Mouse (Mus musculus) ES-E14 (cell line): Measurements from ENCODE around the gene Amotl1. TPM values are rescaled to one million over a fixed set of nuclear protein-coding genes. Genes with fewer than 3 reads are reported as not detected.

Source experiments
- DNase-seq: peaks from one replicate; pipeline ENCODE4 v3.0.0-alpha.2; 2013; ENCODE audit warnings: low read depth, low spot score
- H3K27ac ChIP-seq: 2 replicates; pipeline ENCODE4 v1.5.1; 2012; ENCODE audit warnings: low read depth, mild to moderate bottlenecking, low read length, moderate library complexity, mixed read lengths; ENCODE audit not compliant: poor library complexity, insufficient read depth, severe bottlenecking
- H3K36me3 ChIP-seq: 2 replicates; pipeline ENCODE4 v1.6.1; 2012; ENCODE audit warnings: mild to moderate bottlenecking, low read length, moderate library complexity, mixed read lengths; ENCODE audit not compliant: control insufficient read depth, poor library complexity, insufficient read depth, severe bottlenecking
- H3K4me1 ChIP-seq, 2 experiments: fragments of 150-350 bp in 1 of 2; sonication (generic) in 1 of 2; 2 replicates each; pipeline ENCODE4 v1.6.1; 2012; ENCODE audit warnings: low read length in 2 of 2, mild to moderate bottlenecking in 1 of 2, mixed read lengths in 1 of 2; ENCODE audit not compliant: control insufficient read depth in 2 of 2, insufficient read depth in 2 of 2, poor library complexity in 1 of 2
- H3K4me3 ChIP-seq, 2 experiments: fragments of 150-350 bp in 1 of 2; sonication (generic) in 1 of 2; 2 replicates each; pipeline ENCODE4 v1.5.1; 2012; ENCODE audit warnings: low read length in 2 of 2, low read depth in 1 of 2, mild to moderate bottlenecking in 1 of 2, mixed read lengths in 1 of 2; ENCODE audit not compliant: insufficient read depth in 1 of 2, poor library complexity in 1 of 2, severe bottlenecking in 1 of 2
- H3K9ac ChIP-seq: 2 replicates; pipeline ENCODE4 v1.6.1; 2012; ENCODE audit warnings: low read depth, mild to moderate bottlenecking, low read length, mixed read lengths; ENCODE audit not compliant: poor library complexity, insufficient read depth, severe bottlenecking
- H3K9me3 ChIP-seq: fragments of 150-350 bp; sonication (generic); 2 replicates; pipeline ENCODE4 v1.6.1; 2012; ENCODE audit warnings: low read depth, mild to moderate bottlenecking, low read length; ENCODE audit not compliant: control insufficient read depth, insufficient read depth
- CHD2 ChIP-seq: IDR thresholded peaks from 2 replicates; pipeline ENCODE4 v1.6.1; 2014; ENCODE audit warnings: mild to moderate bottlenecking, low read depth, low read length, inconsistent platforms
- HCFC1 ChIP-seq: IDR thresholded peaks from 2 replicates; pipeline ENCODE4 v1.6.1; 2012; ENCODE audit warnings: low read length, inconsistent platforms, borderline replicate concordance; ENCODE audit not compliant: insufficient read depth
- MAFK ChIP-seq: IDR thresholded peaks from 2 replicates; pipeline ENCODE4 v1.6.1; 2014; ENCODE audit warnings: mild to moderate bottlenecking, low read depth, low read length, inconsistent platforms; ENCODE audit not compliant: insufficient read depth
- ZC3H11A ChIP-seq: IDR thresholded peaks from 2 replicates; pipeline ENCODE4 v1.6.1; 2012; ENCODE audit warnings: low read depth, mild to moderate bottlenecking, inconsistent platforms, low read length, borderline replicate concordance
- ZNF384 ChIP-seq: IDR thresholded peaks from 2 replicates; pipeline ENCODE4 v1.6.1; 2012; ENCODE audit warnings: low read depth, low read length, inconsistent platforms
- in situ Hi-C, 2 experiments: fragments of 600-800 bp; cut with MboI; formaldehyde crosslinking; loops; one replicate each; pipeline ENCODE4 v1.15.1; 2025; ENCODE audit warnings: low sequenced_read_pairs in 2 of 2, inconsistent platforms in 1 of 2; ENCODE audit not compliant: unreplicated experiment in 2 of 2
- total RNA-seq: library from RNA; depleted of rRNA; stranded (reverse); fragments of 300-350 nt; gene quantifications from 2 replicates; pipeline ENCODE4 v1.2.3, GENCODE M21; 2012

Gene Amotl1
- total RNA-seq, 1 experiment, result 24.6 TPM

GRCm38 (mm10) chr9:14517296-14517695 lies 127.6 kb downstream of the Amotl1 start:
- TF ChIP-seq HCFC1 (no peak), ZNF384 (no peak), ZC3H11A (no peak), CHD2 (no peak), MAFK (no peak)
- no peak for DNase-seq
- no peaks in the 10 kb centered on the region for H3K4me1 ChIP-seq
- no peak overlapping the region for H3K27ac ChIP-seq
- H3K9ac ChIP-seq, result no peak overlapping the region
- H3K36me3 ChIP-seq, result no peaks in the 10 kb centered on the region
- in situ Hi-C loops, result loop anchor here in 1 of 2 experiments (5.0 kb wide), 1 partner anchor 180 kb away; no protein-coding TSS in a partner anchor
- no peak overlapping the region for H3K4me3 ChIP-seq
- H3K9me3 ChIP-seq, result no peaks in the 10 kb centered on the region

GRCm38 (mm10) chr9:14512633-14513445 lies 132.0 kb downstream of the Amotl1 start:
- in situ Hi-C loops, result no loop called here
- peak; percentile 40 for DNase-seq

GRCm38 (mm10) chr9:14500916-14501424 lies 143.9 kb downstream of the Amotl1 start:
- in situ Hi-C loops, result no loop called here
- TF ChIP-seq ZNF384 (no peak), MAFK (no peak), CHD2 (no peak), ZC3H11A (no peak), HCFC1 (no peak)
- Histone ChIP-seq H3K9ac (peak overlapping the region; percentile 91), H3K27ac (no peak overlapping the region), H3K9me3 (no peaks in the 10 kb centered on the region), H3K36me3 (peaks cover 13% of the 10 kb centered on the region), H3K4me3 (peak overlapping the region; percentile 92 to 94), H3K4me1 (0 out of 4 replicates have a peak, but pooled peaks cover 0 to 3% of the 10 kb centered on the region in 2 experiments)
- DNase-seq, result peak; percentile 17

More at GRCm38 (mm10) chr9:14512633-14513445, 132.0 kb downstream of the Amotl1 start:
- no peak overlapping the region for H3K9ac ChIP-seq
- no peak overlapping the region for H3K27ac ChIP-seq
- no peak overlapping the region for H3K4me3 ChIP-seq
- H3K9me3 ChIP-seq, result no peaks in the 10 kb centered on the region
- H3K36me3 ChIP-seq, result peaks cover 11% of the 10 kb centered on the region
- H3K4me1 ChIP-seq, result no peaks in the 10 kb centered on the region
- TF ChIP-seq ZC3H11A (peak; percentile 61; the same call in 1 of the 2 replicates), CHD2 (no peak), ZNF384 (no peak), MAFK (no peak), HCFC1 (no peak)

- H3K4me3 ChIP-seq, result peak within 1 kb of the TSS; percentile 92 to 94
- H3K9ac ChIP-seq, result peak within 1 kb of the TSS; percentile 91
- DNase-seq, result peak; percentile 98
- H3K4me1 ChIP-seq, result 0 out of 4 replicates have a peak, but pooled peaks cover 0 to 3% of the 10 kb centered on the region in 2 experiments
- TF ChIP-seq HCFC1 (peak; percentile 83), ZNF384 (peak; percentile 100), MAFK (peak; percentile 51), ZC3H11A (no peak), CHD2 (peak; percentile 92)
- peaks cover 9% of the 10 kb centered on the region for H3K36me3 ChIP-seq
- in situ Hi-C loops, result no loop called here
- no peak within 1 kb of the TSS for H3K27ac ChIP-seq
- no peaks in the 10 kb centered on the region for H3K9me3 ChIP-seq
Observed at GRCm38 (mm10) chr9:14500023-14500915, 144.6 kb downstream of the Amotl1 start, which contains the start of the genes Kdm4d and Cwc15. Kdm4d (minus strand) TSS chr9:14500482. Cwc15 (plus strand) TSS chr9:14500617.
